Mouse (Mus musculus): ENCODE measurements around the gene Glis2. TPM values are rescaled to one million over a fixed set of nuclear protein-coding genes. Genes with fewer than 3 reads are reported as not detected.

Glis2 gene
- polyA plus RNA-seq, 1 experiment from 2014 or later: 2.0 TPM

GRCm38 (mm10) chr16:4661605-4662004 is 67.1 kb downstream of the Glis2 start:
- no peak overlapping the region for H3K9ac ChIP-seq
- no peak overlapping the region for H3K4me2 ChIP-seq
- H3K9me3 ChIP-seq (replicated peaks): no peaks in the 10 kb centered on the region
- H3K27me3 ChIP-seq: no peaks in the 10 kb centered on the region
- no peak for ATAC-seq (ENCODE audit: insufficient read depth)
- H3K4me1 ChIP-seq (replicated peaks): 0 out of 2 replicates have a peak, but pooled peaks cover 5% of the 10 kb centered on the region
- WGBS (ENCODE audit: insufficient replicate concordance): 59% methylated on average over 2 of the region's 2 CpGs
- H3K4me3 ChIP-seq (replicated peaks): no peak overlapping the region
- peaks cover 38% of the 10 kb centered on the region for H3K36me3 ChIP-seq (replicated peaks)
- H3K27ac ChIP-seq (replicated peaks): no peak overlapping the region

DNA sequence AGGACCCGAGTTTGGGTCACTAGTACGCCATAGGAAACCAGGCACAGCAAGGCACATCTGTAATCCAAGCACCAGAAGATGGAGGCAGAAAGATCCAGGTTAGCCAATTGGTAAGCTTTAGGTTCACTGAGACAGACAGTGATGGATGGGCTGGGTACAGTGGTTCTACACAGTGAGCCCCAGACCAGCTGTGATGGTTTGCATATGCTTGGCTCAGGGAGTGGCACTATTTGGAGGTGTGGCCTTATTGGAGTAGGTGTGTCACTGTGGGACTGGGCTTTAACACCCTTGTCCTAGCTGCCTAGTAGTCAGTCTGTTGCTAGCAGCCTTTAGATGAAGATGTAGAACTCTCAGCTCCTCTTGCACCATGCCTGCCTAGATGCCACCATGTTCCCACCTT is 69.3 kb downstream of the Glis2 start:
- ATAC-seq (ENCODE audit: insufficient read depth): no peak
- Histone ChIP-seq H3K4me1 (replicated peaks) (0 out of 2 replicates have a peak, but pooled peaks cover 3% of the 10 kb centered on the region), H3K4me2 (no peak overlapping the region), H3K27me3 (no peaks in the 10 kb centered on the region), H3K27ac (replicated peaks) (no peak overlapping the region), H3K36me3 (replicated peaks) (peaks cover 57% of the 10 kb centered on the region), H3K9ac (no peak overlapping the region), H3K9me3 (replicated peaks) (no peaks in the 10 kb centered on the region), H3K4me3 (replicated peaks) (no peak overlapping the region)
- WGBS (ENCODE audit: insufficient replicate concordance): 70% methylated on average over 2 of the region's 2 CpGs

GRCm38 (mm10) chr16:4665726-4666125 is 71.2 kb downstream of the Glis2 start:
- no peak overlapping the region for H3K4me2 ChIP-seq
- H3K9ac ChIP-seq: no peak overlapping the region
- peaks cover 61% of the 10 kb centered on the region for H3K36me3 ChIP-seq (replicated peaks)
- ATAC-seq (ENCODE audit: insufficient read depth): no peak
- H3K27me3 ChIP-seq: no peaks in the 10 kb centered on the region
- 80% methylated on average over 2 of the region's 2 CpGs for WGBS (ENCODE audit: insufficient replicate concordance)
- H3K9me3 ChIP-seq (replicated peaks): no peaks in the 10 kb centered on the region
- H3K27ac ChIP-seq (replicated peaks): no peak overlapping the region
- no peak overlapping the region for H3K4me3 ChIP-seq (replicated peaks)
- H3K4me1 ChIP-seq (replicated peaks): 0 out of 2 replicates have a peak, but pooled peaks cover 6% of the 10 kb centered on the region

DNA sequence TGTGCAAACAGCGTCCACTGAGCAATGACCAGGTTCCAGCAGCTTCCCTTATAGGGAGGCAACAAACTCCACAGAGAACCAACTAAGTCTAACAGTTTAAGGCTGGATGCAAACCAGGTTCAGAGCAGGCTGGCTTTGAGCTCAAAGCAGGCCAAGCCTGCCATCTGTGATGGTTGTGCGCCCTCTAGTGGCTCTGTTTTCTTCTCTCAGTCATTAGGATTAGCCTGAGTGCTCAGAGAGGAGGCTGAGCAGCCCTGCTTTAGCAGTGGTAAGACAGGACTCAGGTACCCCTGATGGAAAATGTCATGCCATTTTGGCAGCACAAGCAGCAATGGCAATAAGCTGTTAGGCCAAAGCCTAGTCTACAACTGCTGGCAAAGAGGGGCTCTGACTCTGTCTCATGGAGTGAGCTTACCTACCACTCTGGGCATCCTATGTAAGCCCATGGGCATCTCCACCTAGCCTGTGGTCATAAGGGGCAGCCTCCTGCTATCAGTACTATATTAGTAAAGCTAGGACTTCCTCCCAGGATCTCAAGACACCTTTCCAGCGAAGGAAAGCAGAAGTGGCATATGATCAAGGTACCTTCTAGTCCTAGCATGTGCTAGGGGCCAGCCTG is 72.8 kb downstream of the Glis2 start:
- peak; percentile 60 for ATAC-seq (ENCODE audit: insufficient read depth)
- H3K27me3 ChIP-seq: no peaks in the 10 kb centered on the region
- no peaks in the 10 kb centered on the region for H3K9me3 ChIP-seq (replicated peaks)
- H3K4me2 ChIP-seq: no peak overlapping the region
- H3K4me3 ChIP-seq (replicated peaks): no peak overlapping the region
- H3K36me3 ChIP-seq (replicated peaks): peaks cover 54% of the 10 kb centered on the region
- H3K27ac ChIP-seq (replicated peaks): no peak overlapping the region
- H3K4me1 ChIP-seq (replicated peaks): 0 out of 2 replicates have a peak, but pooled peaks cover 6% of the 10 kb centered on the region
- 15% methylated on average over 3 of the region's 3 CpGs for WGBS (ENCODE audit: insufficient replicate concordance)
- no peak overlapping the region for H3K9ac ChIP-seq

DNA sequence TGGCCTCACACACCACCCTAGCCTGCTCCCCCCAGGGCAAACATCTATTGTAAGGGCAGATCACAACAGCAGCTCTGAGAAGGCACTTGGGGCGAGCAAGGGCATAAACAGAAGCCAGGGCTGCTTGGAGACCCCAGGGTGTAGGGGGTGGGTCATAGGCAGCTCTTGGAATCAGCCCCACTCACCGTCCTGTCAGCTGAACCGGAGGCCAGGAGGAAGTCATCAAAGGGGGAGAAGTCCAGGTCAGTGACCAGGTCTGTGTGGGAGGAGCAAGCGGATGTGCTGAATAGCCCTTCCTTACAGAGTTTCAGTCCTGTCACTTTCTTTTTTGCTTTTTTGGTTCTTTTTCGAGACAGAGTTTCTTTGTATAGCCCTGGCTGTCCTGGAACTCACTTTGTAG is 75.8 kb downstream of the Glis2 start:
- Histone ChIP-seq H3K9me3 (replicated peaks) (no peaks in the 10 kb centered on the region), H3K27me3 (no peaks in the 10 kb centered on the region), H3K4me3 (replicated peaks) (no peak overlapping the region), H3K9ac (no peak overlapping the region), H3K36me3 (replicated peaks) (peaks cover 50% of the 10 kb centered on the region), H3K4me2 (no peak overlapping the region), H3K27ac (replicated peaks) (no peak overlapping the region), H3K4me1 (replicated peaks) (peaks cover 22% of the 10 kb centered on the region)
- ATAC-seq (ENCODE audit: insufficient read depth): no peak
- 52% methylated on average over 5 of the region's 5 CpGs for WGBS (ENCODE audit: insufficient replicate concordance)

GRCm38 (mm10) chr16:4674091-4674490 is 79.6 kb downstream of the Glis2 start:
- Histone ChIP-seq H3K27me3 (no peaks in the 10 kb centered on the region), H3K4me2 (peak overlapping the region; percentile 11), H3K4me1 (replicated peaks) (peaks cover 43% of the 10 kb centered on the region), H3K27ac (replicated peaks) (no peak overlapping the region), H3K36me3 (replicated peaks) (peaks cover 37% of the 10 kb centered on the region), H3K9ac (no peak overlapping the region), H3K9me3 (replicated peaks) (no peaks in the 10 kb centered on the region), H3K4me3 (replicated peaks) (no peak overlapping the region)
- 22% methylated on average over 4 of the region's 4 CpGs for WGBS (ENCODE audit: insufficient replicate concordance)
- no peak for ATAC-seq (ENCODE audit: insufficient read depth)

Other genes starting within 250 kb of the Glis2 start
- gene Adcy9, start 174.2 kb upstream of the Glis2 start, polyA plus RNA-seq (2015; fragmentation: Nextera tagmentation; extraction: Ambion mirVana): 0.41 and 0.67 TPM in 2 replicates
- 3.2 and 5.3 TPM in 2 replicates for gene Srl, start 52.9 kb upstream of the Glis2 start, polyA plus RNA-seq (2015; fragmentation: Nextera tagmentation; extraction: Ambion mirVana)
- 5.6 and 6.4 TPM in 2 replicates for gene Tfap4, start 34.9 kb upstream of the Glis2 start, polyA plus RNA-seq (2015; fragmentation: Nextera tagmentation; extraction: Ambion mirVana)
- 41.1 and 53.2 TPM in 2 replicates for gene Pam16, start 30.3 kb downstream of the Glis2 start, polyA plus RNA-seq (2015; fragmentation: Nextera tagmentation; extraction: Ambion mirVana)
- gene Vasn, start 45.2 kb downstream of the Glis2 start, polyA plus RNA-seq (2015; fragmentation: Nextera tagmentation; extraction: Ambion mirVana): 2.4 and 2.8 TPM in 2 replicates
- 45.7 and 50.1 TPM in 2 replicates for gene Dnaja3, start 45.3 kb downstream of the Glis2 start, polyA plus RNA-seq (2015; fragmentation: Nextera tagmentation; extraction: Ambion mirVana)
- gene Coro7, start 85.1 kb downstream of the Glis2 start, polyA plus RNA-seq (2015; fragmentation: Nextera tagmentation; extraction: Ambion mirVana): 10.5 and 13.1 TPM in 2 replicates
- 37.2 and 39.6 TPM in 2 replicates for gene Nmral1, start 124.6 kb downstream of the Glis2 start, polyA plus RNA-seq (2015; fragmentation: Nextera tagmentation; extraction: Ambion mirVana)
- gene Hmox2, start 131.6 kb downstream of the Glis2 start, polyA plus RNA-seq (2015; fragmentation: Nextera tagmentation; extraction: Ambion mirVana): 36.6 and 37.9 TPM in 2 replicates
- gene Cdip1, start 195.6 kb downstream of the Glis2 start, polyA plus RNA-seq (2015; fragmentation: Nextera tagmentation; extraction: Ambion mirVana): 20.9 and 24.5 TPM in 2 replicates
- gene 4930562C15Rik, start 240.7 kb downstream of the Glis2 start, polyA plus RNA-seq (2015; fragmentation: Nextera tagmentation; extraction: Ambion mirVana): 0.09 and 0.14 TPM in 2 replicates